Mouse (Mus musculus) layer of hippocampus, postnatal 14 days (tissue): ENCODE data around the gene Ift122. TPM values are rescaled to one million over a fixed set of nuclear protein-coding genes. Genes with fewer than 3 reads are reported as not detected.
"Not testable (repeated sequence)": the region's sequence is repeated elsewhere in the genome, so short reads cannot be mapped to it uniquely, and the experiment has no call there.

Experiments
- DNase-seq, 2 experiments: peaks; one replicate each; pipeline ENCODE4 v3.0.0; 2021 to 2022; ENCODE audit warnings: low spot score in 2 of 2, mixed read lengths in 1 of 2
- total RNA-seq, 2 experiments: library from RNA; stranded (reverse); gene quantifications; 2 replicates each; pipeline ENCODE4 v1.2.3; 2021

The Ift122 gene
- total RNA-seq, 2 experiments from 2014 or later = 23.8 to 24.7 TPM

GRCm38 (mm10) chr6:115845006-115845405, 8.3 kb upstream of the Ift122 start:
- DNase-seq = no peak

GRCm38 (mm10) chr6:115846640-115847411, 6.4 kb upstream of the Ift122 start:
- peak; percentile 51 to 59 for DNase-seq

- no peak for DNase-seq
These were observed 4.5 kb upstream of the Ift122 start for GRCm38 (mm10) chr6:115848598-115849304.

- DNase-seq = no peak
These were observed 702 bp upstream of the Ift122 start for GRCm38 (mm10) chr6:115852446-115853090.

DNA sequence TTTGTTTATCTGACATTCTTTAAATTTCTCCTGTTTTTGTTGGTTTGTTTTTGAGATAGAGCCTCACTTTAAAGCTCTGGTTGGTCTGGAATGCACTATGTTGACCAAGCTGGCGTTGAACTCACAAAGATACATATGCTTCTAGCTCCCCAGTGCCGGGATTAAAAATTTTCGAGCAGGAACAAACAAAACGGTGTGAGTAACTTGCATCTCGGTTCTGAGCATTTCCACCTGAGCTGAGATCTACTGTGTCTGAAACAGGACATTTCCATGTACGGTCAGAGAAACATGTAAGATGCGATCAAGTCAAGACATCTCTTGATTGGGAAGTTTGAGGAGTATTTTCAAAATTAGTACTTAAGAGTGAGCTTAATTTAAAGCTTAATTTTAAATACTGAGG, 715 bp downstream of the Ift122 start:
- DNase-seq = no peak

DNA sequence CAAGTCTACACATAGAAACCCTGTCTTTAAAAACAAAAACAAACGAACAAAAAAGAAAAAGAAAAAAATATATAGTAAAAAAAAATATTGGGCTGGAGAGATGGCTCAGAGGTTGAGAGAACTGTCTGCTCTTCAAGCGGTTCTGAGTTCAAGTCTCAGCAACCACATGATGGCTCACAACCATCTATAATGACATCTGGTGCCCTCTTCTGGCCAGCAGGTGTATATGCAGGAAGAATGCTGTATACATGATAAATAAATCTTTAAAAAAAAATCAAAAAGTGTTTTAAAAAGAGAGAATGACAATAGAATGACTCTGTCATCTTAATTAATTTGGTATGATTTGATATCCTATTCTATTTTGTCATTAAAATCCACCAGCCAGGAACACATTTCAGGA, 1.2 kb downstream of the Ift122 start:
- no peak for DNase-seq

GRCm38 (mm10) chr6:115855733-115856360, 2.6 kb downstream of the Ift122 start:
- peak; percentile 40 to 78 for DNase-seq

DNA sequence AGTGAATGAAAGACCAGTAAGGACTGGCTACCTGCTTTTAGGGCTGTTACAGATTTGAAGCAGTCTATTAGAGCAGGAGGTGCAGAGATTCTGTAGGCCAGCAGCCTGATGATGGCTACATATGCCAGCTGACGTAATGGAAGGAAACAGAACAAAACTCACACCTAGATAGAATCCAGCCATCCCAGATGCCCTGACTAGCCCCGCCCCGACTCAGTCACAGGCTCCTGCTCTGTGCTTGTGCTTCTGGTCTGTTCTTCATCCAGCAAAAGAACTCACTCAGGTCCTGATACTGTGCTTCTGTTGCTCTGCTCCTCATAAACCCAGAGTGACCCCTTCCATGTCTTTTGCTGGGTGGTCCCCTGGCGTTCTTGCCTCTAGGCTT, 3.1 kb downstream of the Ift122 start:
- peak in 1 of 2 experiments; percentile 35 for DNase-seq

DNA sequence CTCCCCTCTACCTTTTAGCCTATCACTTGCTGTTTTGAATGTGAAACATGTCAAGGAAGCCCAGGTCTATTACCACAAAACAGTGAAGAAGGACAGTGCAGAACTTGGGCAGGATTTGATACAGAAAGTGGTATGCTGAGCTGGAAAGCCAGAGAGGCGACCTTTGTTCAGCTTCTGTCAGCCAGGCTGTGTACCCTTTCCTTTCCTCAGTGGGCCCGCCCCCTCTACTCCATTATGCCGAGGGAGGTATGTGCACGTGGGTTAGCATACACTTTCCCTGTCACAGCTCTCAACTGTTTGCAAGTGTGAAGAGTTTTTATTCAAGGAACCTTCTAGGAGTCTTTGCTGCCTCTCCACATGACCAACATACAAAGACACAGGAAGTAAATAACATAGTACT, 6.0 kb downstream of the Ift122 start:
- no peak for DNase-seq

- DNase-seq = no peak
These were observed 6.8 kb downstream of the Ift122 start for GRCm38 (mm10) chr6:115860027-115860556.

- DNase-seq = no peak
These were observed 10.1 kb downstream of the Ift122 start for GRCm38 (mm10) chr6:115863340-115863841.

- DNase-seq = no peak
These were observed 12.0 kb downstream of the Ift122 start for GRCm38 (mm10) chr6:115865246-115865645.

GRCm38 (mm10) chr6:115867157-115867556, 13.9 kb downstream of the Ift122 start:
- DNase-seq = not testable (repeated sequence)

GRCm38 (mm10) chr6:115871318-115871717, 18.0 kb downstream of the Ift122 start:
- DNase-seq = not testable (repeated sequence)

DNA sequence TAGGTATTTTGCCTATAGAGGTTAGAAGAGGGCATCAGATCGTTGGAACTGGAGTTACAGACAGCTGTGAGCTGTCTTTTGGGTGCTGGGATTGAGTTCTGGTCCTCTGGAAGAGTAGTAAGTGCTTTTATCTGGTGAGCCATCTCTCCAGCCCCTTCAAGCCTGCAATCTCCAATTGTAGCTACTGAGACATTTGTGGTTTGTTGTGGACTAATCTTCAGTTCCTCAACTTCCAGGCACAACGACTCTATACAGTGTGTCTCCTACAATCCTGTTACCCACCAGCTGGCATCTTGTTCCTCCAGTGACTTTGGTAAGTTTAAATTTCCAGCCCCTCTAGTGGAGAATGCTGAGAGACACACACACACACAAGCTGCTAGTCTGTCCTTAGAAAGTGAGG, 24.0 kb downstream of the Ift122 start:
- DNase-seq = no peak

GRCm38 (mm10) chr6:115878694-115879093, 25.4 kb downstream of the Ift122 start:
- DNase-seq = no peak

- no peak for DNase-seq
These were observed 26.5 kb downstream of the Ift122 start for GRCm38 (mm10) chr6:115879736-115880135.

DNA sequence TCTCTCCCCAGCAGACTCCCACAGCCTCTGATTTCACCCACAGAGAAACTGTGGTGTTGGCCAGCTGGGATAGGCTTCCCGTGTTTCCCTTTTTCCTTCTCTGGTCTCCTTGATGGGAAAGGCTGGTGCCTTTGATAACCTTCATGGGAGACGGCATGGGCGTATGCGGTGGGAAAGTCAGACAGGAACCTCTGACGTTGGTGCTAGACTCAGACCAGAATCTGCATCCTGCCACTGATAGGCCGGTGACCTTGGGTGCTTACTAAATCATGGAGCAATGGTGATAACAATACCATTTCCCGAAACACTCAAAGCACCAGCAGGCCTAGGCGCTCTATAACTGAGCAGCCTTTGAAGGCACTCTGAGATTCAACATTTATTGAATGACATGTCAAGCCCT, 27.5 kb downstream of the Ift122 start:
- DNase-seq = no peak

DNA sequence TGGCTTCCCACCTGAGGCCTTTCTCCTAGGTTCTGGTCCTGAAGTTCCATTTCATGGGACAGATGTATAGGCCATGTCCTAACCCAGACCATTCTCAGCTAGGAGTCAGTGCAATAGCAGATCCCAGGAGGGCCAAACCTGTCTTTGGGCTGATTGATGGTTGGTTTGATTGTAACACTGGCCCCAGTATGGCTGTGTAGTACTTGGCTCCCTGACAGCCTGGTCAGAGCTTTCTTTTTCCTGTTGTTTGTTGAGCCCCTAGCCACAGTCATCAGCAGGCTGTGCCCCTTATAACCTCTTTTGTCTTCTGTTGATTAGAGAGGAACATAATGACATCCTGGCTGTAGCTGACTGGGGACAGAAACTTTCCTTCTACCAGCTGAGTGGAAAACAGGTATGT, 30.7 kb downstream of the Ift122 start:
- DNase-seq = no peak

DNA sequence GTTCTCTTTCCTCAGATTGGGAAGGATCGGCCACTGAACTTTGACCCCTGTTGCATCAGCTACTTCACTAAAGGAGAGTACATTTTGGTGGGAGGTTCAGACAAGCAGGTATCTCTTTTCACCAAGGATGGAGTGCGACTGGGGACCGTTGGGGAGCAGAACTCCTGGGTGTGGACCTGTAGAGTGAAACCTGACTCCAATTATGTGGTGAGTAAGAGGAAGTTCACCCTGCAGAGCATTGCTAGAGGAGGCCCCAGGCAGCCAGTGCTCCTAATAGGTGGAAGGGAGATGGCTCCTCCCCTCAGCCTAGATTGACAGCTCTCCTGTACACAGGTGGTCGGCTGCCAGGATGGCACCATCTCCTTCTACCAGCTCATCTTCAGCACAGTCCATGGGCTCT, 33.6 kb downstream of the Ift122 start:
- no peak for DNase-seq

GRCm38 (mm10) chr6:115888296-115888695, 35.0 kb downstream of the Ift122 start:
- DNase-seq = no peak
